Mouse (Mus musculus) v-Abl transformed pro-B cells (cell line): ENCODE data around the gene Apbb1ip.
"Not testable (repeated sequence)": the region's sequence is repeated elsewhere in the genome, so short reads cannot be mapped to it uniquely, and the experiment has no call there.

Experiments
- in situ Hi-C, 2 experiments: fragments of 400-800 bp; cut with MboI; formaldehyde crosslinking; loops; one replicate each; pipeline ENCODE4 v1.15.1; 2025; ENCODE audit not compliant: unreplicated experiment in 2 of 2

Apbb1ip gene

DNA sequence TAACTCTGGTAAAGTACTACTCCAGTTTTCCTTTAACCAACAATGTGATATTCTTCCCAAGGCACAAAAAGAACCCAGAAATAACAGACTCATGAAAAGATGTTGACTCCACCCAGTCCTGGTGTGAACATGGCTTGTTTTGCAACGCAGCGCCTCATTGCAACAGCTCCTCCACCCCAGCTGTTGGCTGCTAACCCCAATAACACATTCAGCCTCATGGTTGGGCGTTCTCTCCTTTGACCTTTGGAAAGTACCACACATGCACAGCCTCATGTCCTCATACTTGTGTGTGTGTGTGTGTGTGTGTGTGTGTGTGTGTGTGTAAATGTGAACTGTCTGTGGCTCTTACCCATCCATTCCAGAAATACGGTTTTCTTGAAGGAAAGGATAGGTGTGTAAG lies 37.0 kb downstream of the Apbb1ip start:
- in situ Hi-C loops: loop anchor here in 1 of 2 experiments (5.0 kb wide), 1 partner anchor 34 kb away; no protein-coding TSS in a partner anchor

DNA sequence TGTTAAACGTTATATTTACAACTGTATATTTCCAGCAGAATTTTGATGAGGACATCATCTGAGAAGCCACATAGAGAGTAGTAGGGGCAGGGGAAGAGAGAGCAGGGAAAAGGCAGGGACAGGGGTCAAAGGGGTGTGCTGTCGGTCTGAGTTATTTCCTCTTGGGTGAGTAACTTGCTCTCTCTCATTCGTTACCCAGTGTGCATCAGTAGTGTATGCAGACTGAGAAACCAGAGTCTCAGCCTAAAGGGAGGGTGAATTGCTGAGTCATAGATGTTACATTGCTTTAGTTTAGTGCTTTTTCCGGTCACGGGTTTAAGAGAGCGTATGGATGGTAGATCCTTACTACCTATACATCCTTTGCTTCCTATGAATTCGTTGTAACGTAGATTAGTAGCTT lies 37.6 kb downstream of the Apbb1ip start:
- in situ Hi-C loops: loop anchor here in 1 of 2 experiments (5.0 kb wide), 1 partner anchor 34 kb away; no protein-coding TSS in a partner anchor

DNA sequence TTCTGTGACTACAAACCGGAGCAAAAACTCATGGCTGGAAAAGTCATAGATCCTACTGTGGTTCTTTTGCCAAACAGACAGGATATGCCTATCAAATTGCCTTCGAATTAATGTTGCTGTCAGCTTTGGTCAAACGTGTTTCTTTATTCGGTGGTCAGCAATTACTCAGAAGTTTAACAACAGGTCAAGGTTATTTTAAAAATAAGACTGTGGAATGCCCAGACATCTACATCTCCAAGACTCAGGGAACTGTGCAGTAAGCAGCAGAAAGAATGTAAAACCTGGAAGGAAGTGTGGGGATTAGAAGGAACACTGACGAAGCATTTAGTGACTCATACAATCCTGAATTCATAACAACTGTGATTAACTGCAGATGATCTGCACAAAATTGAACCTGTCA lies 40.0 kb downstream of the Apbb1ip start:
- in situ Hi-C loops: loop anchor here in 1 of 2 experiments (5.0 kb wide), 1 partner anchor 37 kb away; no protein-coding TSS in a partner anchor

DNA sequence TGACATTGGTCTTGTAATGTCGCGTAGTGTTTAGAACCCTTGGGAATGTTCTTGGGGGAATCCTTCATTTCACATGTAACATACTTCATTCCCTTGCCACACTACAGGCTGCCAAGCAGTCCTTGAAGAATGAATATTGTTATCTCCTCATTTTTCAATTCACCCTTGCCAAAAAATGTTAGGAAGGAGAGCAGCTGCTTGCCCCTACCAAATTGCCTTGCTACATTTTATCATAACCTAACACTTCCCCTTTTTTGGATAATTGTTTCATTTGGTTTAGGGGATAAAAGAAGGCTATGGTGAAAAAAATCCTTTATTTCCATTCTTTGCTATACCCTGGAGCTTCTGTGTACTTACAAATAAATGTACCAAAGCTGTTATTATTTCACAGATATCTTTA lies 41.8 kb downstream of the Apbb1ip start:
- in situ Hi-C loops: no loop called here

DNA sequence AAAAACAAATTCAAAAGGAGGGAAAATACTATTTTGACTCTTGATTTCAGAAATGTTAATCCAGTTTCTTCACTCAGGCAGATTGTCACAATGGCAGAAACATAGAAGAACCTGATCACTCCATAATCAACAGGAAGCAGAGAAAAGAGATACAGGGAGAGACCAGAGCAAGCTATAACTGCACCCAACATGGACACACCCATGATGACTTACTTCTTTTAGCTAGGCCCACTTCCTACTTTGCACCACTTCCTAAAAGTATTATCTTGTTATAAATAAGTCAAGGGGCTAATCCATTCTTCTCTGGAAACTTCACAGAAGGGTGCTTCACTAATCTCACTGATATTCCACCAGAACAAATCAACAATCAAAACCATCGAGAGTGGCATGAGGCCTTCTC lies 42.3 kb downstream of the Apbb1ip start:
- in situ Hi-C loops: no loop called here

DNA sequence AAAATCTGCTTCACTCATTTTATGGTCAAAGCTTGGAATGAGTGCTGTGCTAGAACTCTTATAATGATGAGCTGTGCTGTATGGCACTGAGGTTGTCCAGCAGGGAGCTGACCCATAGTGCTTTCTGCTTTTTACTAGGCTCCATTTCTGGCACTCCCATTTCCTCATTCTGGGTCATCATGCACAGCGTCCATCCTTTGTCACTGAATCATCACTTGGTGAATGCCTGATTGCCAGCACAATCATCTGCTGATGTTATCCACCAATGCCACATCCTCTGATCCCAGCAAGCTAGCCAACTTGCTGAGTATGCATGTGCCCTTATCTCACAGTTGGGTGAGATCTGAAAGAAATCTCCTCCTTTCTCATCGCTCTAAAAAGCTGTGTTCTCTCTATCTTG lies 48.4 kb downstream of the Apbb1ip start:
- in situ Hi-C loops: no loop called here

DNA sequence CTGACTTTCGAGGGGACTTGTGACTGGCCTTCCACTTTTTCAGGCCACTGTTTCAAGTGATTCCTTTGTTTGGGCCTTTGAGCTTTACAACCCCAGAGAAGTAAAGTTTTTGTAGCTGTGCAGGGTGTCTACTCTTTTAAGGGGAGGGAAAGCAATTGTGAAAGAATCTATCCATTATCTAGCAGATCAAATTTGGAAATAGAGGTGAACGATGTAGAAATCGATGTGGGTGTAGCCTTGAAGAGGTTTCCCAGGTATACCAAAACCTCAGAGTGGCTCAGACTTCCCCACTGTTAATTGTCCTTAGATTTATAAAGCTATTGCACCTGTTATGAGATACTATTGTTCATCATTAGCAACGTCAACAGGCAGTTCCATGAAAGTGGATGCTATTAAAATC lies 71.6 kb downstream of the Apbb1ip start:
- in situ Hi-C loops: no loop called here

DNA sequence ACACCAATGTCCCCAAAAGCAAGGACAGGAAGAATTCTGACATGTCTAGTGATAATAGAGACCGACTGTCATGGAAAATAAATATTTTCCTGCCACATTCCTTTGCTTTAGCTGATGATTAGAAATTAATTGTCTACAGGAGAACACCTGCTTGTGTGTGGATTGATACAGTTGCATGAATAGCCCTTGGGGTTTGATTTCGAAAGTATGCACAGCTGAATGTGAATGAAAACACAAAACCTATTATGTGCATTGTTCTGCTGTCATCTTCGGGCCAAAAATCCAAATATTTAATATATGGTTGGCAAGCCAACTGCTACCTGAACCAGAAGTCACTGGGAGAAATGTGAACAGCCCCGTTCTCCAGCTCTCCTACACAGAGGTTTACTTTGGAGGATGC lies 78.0 kb downstream of the Apbb1ip start:
- in situ Hi-C loops: no loop called here

DNA sequence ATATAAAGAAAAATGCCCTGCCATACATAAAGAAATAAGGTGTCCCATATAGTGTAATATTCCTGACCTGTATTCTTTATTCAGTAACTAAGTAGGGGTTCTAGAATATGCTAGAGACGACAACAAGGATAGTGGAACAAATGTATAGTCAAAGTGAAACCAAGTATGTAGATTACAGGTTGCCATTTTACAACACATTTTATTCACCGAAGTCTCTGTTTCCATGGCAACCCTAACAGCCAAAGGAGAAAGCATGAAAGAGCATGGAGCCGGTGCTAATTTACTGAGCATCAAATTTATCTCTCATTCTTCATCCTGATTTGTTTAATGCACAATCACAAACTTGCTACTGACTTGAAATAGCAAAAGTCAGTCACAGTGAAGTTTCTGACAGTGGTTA lies 83.6 kb downstream of the Apbb1ip start:
- in situ Hi-C loops: no loop called here

DNA sequence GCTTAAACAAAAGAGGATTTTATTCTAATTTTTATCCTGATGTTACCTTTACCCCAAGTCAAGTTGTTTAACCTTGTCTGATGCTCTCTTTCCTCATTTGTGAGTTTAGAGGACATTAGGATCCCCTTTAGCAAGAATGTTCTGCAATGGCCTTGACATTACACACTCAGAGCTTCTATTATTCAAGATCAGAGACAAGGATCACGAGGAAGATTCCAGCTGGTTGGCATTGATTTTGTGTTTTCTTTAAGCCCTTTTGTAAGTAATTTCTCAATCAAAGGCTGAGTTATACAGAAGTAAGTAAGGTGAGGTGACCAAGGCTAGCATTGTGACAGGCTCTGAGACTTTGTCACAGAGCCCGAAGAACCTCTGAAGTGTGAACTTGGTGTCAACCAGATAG lies 88.3 kb downstream of the Apbb1ip start:
- in situ Hi-C loops: no loop called here

DNA sequence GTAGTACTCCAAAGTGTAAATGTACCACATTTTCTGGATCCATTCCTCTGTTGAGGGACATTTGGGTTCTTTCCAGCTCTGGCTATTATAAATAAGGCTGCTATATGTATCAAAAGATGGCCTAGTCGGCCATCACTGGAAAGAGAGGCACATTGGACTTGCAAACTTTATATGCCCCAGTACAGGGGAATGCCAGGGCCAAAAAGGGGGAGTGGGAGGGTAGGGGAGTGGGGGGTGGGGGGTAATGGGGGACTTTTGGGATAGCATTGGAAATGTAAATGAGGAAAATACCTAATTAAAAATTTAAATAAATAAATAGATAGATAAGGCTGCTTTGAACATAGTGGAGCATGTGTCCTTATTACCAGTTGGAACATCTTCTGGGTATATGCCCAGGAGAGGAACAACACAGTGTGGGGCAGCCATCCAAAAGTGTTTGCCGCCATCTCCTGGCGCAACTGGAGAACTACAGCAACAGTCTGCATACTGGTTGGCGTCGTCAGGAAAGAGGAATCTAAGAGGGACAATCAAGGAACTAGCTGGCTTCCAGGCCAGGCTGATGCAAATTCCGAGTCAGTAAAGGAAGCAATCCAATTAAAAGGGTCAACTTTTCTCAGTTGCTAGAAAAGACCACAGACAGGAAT lies 90.6 kb downstream of the Apbb1ip start:
- in situ Hi-C loops: loop anchor here (5.0 kb wide), 4 partner anchors 107 to 922 kb away; no protein-coding TSS in a partner anchor

DNA sequence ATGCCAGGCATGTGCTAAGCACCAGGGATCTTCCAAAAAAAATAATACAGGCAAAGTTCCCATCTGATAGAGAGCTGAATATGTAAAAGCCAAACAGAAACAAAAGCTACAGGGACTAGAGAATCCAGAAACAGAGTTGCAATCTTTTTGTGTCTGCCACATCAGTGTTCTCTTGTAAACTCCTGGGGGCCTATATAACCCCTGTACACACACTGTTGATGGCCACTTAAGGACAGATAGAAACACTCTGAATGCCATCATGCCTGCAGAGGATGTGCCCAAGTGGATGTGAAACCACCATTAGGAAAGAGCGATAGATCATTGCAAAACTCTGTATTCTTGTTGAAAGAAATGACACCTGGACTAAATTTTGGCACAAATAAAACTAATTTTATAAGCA lies 91.9 kb downstream of the Apbb1ip start:
- in situ Hi-C loops: loop anchor here (5.0 kb wide), 4 partner anchors 109 to 924 kb away; no protein-coding TSS in a partner anchor

DNA sequence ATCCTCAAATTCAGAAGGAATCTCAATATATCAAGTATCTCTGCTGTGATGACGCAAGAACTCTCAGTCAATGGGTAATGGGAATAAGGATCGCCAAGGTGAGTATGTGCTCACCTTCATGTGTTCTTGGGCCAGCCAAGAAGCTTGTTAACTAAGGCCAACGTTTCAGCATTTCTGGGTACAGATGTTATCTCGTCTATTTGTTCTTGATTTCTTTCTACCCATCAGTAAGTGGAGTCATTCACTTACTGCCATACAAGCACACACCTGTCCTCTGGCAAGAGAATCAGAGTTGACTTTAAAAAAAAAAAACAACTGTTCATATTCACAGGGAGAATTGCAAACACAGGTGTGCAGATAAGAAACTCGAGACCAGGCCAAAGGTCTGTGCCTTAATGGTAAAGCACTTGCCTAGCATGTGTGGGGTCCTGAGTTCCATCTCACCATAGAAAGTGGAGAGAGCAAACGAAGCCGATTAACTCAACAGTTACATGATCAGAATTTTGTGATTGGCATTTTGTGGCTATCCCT lies 93.1 kb downstream of the Apbb1ip start:
- in situ Hi-C loops: loop anchor here (5.0 kb wide), 4 partner anchors 110 to 925 kb away; no protein-coding TSS in a partner anchor

DNA sequence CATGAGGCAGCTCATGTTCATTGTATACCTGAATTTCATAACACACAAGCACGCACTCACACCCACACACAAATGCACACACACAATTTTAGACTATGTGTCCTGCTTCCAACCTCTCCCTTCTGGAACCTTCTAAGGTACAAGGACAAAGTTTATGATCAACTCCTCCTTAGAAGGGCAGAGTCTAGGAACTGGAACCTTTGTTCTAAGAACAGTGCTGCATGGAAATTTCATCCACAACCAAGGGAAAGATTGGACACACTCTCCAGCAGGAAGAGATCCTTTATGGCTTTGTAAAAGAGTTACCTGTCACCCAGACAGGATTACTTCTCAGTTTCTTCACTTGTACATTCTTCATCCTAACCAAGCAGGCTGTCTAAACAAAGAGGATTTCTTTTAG lies 99.3 kb downstream of the Apbb1ip start:
- in situ Hi-C loops: no loop called here

DNA sequence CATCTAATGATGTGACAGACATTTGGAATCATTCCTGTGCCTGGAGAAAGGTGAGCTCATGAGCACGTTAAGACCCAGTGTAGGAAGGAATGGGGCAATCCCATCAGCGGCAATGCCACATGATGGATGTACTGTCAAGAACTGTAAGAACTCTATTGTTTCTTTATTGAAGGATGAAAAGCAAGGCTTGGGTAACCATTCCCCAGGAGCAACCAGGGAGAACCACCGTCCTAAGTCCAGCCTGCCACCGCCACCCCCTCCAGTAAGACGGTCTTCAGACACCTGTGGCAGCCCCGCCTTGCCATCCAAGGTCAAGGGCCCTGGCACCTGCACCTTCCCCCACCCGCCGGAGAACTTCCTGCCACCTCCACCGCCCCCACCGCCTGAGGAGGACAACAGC lies 100.7 kb downstream of the Apbb1ip start:
- in situ Hi-C loops: no loop called here

DNA sequence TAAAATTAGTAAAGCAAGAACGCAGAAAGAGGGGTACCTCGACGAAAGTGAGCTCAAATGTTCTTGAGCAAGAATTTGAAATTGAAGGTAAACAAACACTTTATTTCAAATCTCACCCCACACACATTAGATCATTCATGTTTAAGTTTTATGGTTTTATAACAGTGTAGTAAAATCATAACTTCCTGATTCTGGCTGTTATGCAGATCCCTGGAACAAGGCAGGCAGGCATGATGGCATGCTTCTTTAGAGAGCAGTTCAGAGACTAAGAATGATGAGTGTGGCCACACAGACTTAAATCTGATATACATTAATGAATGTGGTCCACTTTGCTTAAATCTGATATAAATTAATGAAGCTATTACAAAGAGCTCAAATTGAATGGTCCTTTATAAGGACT lies 102.7 kb downstream of the Apbb1ip start:
- in situ Hi-C loops: no loop called here

DNA sequence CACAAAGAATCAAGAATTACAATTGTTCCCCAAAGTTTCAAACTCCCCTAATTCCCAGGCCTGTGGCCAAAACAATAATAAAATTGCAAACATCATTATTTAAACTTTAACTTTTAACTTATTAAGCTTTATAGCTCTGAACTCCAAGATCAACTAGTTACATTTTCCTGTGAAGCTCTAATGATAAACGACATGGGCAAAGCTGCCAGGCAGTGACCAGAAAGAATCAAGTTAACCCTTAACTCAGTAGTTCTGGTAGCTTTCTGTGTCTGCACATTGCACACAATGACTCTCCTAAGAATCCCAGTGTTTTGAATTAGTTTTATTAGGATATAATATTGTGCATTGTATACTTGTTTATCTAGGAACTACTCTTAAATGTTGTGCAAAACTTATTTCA lies 104.9 kb downstream of the Apbb1ip start:
- in situ Hi-C loops: no loop called here

DNA sequence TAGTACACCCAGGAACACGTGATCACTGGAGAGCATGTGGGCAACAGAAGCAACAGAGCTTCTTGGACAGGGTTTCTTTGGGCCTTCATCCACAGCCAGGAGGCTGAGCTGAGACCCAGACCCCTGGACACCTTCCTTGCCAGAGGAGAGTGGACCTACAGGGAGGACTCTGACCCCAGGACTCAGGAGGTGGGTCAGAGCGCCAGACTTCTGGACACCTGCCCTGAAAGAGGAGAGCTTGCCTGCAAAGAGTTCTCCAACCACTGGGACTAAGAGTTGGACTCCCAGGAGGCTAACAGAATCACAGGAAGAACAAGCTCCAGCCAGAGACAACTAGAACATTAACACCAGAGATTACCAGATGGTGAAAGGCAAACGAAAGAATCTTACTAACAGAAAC lies 106.8 kb downstream of the Apbb1ip start:
- in situ Hi-C loops: not testable (repeated sequence)

DNA sequence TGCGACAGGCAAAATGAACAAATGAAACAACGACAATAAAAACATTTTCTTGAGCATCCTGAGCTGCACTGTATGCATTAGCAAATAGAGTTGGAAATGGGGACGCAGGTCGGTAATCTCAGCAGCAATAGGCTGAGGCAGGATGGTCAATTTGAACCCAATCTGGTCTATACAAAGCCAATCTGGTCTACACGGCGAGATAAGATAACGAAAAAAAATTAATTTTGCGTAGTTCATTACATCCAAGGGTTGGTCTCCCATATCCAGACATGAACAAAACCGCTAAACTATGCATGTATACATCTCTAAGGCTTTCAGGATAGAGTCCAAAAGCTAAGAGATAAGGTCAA lies 121.0 kb downstream of the Apbb1ip start:
- in situ Hi-C loops: no loop called here

DNA sequence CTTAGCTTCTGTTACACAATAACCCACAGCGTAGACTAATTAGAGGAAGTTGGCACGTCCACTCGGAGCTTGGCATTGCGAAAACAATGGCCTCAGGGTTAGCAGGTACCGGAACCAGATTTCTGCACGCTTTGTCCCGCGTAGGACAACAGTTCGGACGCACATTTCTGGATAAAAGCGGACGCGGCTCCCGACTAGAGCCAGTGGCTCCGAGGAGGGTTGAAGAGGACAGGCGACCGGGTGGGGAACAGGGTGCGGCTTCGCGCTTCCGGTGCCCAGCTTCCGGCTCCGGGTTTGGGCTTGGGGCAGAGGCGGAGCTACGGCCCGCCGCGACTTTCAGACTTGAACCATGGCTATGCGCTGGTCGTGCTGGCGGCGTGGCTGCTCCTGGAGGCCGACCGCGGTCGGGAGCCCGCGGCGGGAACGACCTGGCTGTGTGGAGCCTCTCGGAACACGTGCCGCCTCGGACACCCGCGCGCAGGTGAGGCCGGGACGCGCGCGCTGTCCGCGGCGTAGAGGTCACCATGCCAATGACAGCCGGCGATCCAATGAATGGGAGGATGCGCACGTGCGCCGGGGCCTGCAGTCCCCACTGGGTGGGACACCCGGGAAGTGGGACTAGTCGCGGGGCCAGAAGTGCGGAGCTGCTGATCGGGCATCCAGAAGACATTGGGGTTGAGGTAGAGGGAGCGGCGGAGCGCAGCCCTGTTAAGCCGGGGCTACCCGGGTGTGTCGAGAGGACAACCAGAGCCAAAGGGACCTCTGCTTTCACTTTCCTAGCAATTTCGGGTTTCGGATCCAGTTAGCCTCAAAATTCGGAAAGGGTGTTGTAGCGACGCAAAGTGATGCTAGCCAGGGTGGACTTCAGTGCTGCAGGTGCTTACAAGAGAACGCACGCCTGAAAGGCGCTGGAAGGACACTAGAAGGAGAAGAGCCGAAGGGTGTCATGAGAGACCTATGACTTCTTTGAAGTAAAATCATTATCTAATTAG lies 121.7 kb downstream of the Apbb1ip start, which contains the start of gene Pdss1:
Gene Pdss1, plus strand, starts transcription at position 241 of the 992 bp plus-strand sequence.
- in situ Hi-C loops: no loop called here

DNA sequence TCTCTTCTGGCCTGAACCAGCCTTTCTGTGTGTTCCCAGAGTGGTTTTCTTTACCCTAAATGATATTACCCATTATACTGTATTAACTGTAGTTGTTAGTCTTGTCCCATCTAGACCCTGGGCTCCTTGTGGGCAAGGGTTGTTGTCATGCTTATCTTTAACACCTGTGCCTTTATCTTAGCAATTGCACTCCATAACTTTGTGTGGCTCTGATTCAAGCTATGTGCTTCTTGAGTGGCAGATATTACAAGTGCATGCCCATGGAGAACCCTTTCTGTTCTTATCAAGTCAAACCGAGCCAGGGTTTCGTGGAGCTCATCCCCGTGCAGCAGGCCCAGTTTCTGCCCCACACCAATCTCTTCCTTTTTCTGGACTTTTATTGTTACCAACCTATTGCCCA lies 130.1 kb downstream of the Apbb1ip start:
- in situ Hi-C loops: loop anchor here in 1 of 2 experiments (10.0 kb wide), 1 partner anchor 131 kb away; no protein-coding TSS in a partner anchor
